Mouse (Mus musculus) neural tube, embryonic 13.5 days (tissue): ENCODE measurements around the gene Boc. TPM values are rescaled to one million over a fixed set of nuclear protein-coding genes. Genes with fewer than 3 reads are reported as not detected.
"Not testable (repeated sequence)": the region's sequence is repeated elsewhere in the genome, so short reads cannot be mapped to it uniquely, and the experiment has no call there.

Source experiments
- ATAC-seq: fragments of 200-750 bp; cut with Nextera tagmentation; 2 replicates; pipeline ENCODE4 v1.8.0; 2017; ENCODE audit warnings: low read depth, mild to moderate bottlenecking, moderate TSS enrichment, moderate library complexity
- H3K27ac ChIP-seq: fragments of 300-500 bp; sonication (generic); replicated peaks from 2 replicates; pipeline ENCODE4 v1.5.1; 2015; ENCODE audit warnings: moderate library complexity, mild to moderate bottlenecking, inconsistent platforms
- H3K27me3 ChIP-seq: fragments of 300-500 bp; sonication (generic); 2 replicates; pipeline ENCODE4 v1.6.1; 2015; ENCODE audit warnings: mild to moderate bottlenecking, inconsistent platforms
- H3K36me3 ChIP-seq: fragments of 300-500 bp; sonication (generic); 2 replicates; pipeline ENCODE4 v1.6.1; 2015; ENCODE audit warnings: mild to moderate bottlenecking, inconsistent platforms
- H3K4me1 ChIP-seq: fragments of 300-500 bp; sonication (generic); replicated peaks from 2 replicates; pipeline ENCODE4 v1.6.1; 2015; ENCODE audit warnings: inconsistent platforms
- H3K4me2 ChIP-seq: fragments of 300-500 bp; sonication (generic); 2 replicates; pipeline ENCODE4 v1.6.1; 2015; ENCODE audit warnings: inconsistent platforms, mild to moderate bottlenecking, moderate library complexity
- H3K4me3 ChIP-seq: fragments of 300-500 bp; sonication (generic); 2 replicates; pipeline ENCODE4 v1.5.1; 2015; ENCODE audit warnings: mild to moderate bottlenecking, inconsistent platforms
- H3K9ac ChIP-seq: fragments of 300-500 bp; sonication (generic); 2 replicates; pipeline ENCODE4 v1.6.1; 2015; ENCODE audit warnings: moderate library complexity, mild to moderate bottlenecking, inconsistent platforms
- H3K9me3 ChIP-seq: fragments of 300-500 bp; sonication (generic); 2 replicates; pipeline ENCODE4 v1.6.1; 2016; ENCODE audit warnings: inconsistent platforms
- WGBS: fragments of 180-500 bp; shearing (Covaris S2); methylation state at CpG from one replicate; pipeline ENCODE4 v1.1.7; 2015; 5-methylcytosine and 5-hydroxymethylcytosine counted together
- polyA plus RNA-seq: library from polyadenylated mRNA; unstranded; fragments of >200 nt; fragmentation: Nextera tagmentation; extraction: Ambion mirVana; gene quantifications from 2 replicates; pipeline ENCODE4 v1.2.1, GENCODE M21; 2015

The Boc gene
- polyA plus RNA-seq, 1 experiment from 2014 or later: 11.5 TPM

GRCm38 (mm10) chr16:44481599-44482593 is 76.8 kb downstream of the Boc start:
- H3K4me2 ChIP-seq: no peak overlapping the region
- peaks cover 10% of the 10 kb centered on the region; the same call in 1 of the 2 replicates for H3K4me1 ChIP-seq
- H3K9ac ChIP-seq: no peak overlapping the region
- peaks cover 4% of the 10 kb centered on the region; the same call in 1 of the 2 replicates for H3K36me3 ChIP-seq
- peak overlapping the region; percentile 46; the same call in 1 of the 2 replicates for H3K27ac ChIP-seq
- ATAC-seq: no peak
- no peak overlapping the region for H3K4me3 ChIP-seq
- no peaks in the 10 kb centered on the region for H3K9me3 ChIP-seq
- no peaks in the 10 kb centered on the region for H3K27me3 ChIP-seq
- WGBS: 43% methylated on average over 28 of the region's 28 CpGs

DNA sequence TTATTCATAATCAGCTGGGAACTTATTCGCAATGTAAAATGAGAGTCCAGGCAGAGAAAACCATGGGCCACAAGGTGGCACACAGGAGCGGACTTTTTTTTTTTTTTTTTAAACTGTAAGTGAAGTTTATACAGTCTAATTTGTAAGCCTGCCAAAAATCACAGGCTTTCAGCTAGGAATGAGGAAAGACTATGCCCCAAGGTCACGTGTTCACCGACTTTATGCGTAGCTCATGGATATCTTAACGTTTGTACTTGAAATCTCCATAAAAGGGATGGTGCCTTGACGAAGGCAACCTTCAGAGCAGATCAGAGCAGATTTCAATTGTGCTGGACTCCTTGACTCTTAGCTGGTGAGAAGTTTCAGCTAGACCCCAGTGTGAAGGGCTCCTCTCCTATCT is 78.1 kb downstream of the Boc start:
- Histone ChIP-seq H3K4me2 (no peak overlapping the region), H3K4me3 (no peak overlapping the region), H3K27me3 (no peaks in the 10 kb centered on the region), H3K4me1 (peaks cover 6% of the 10 kb centered on the region; the same call in 1 of the 2 replicates), H3K36me3 (peaks cover 4% of the 10 kb centered on the region; the same call in 1 of the 2 replicates), H3K9me3 (no peaks in the 10 kb centered on the region), H3K27ac (no peak overlapping the region), H3K9ac (no peak overlapping the region)
- WGBS: 70% methylated on average over 7 of the region's 7 CpGs
- no peak for ATAC-seq

DNA sequence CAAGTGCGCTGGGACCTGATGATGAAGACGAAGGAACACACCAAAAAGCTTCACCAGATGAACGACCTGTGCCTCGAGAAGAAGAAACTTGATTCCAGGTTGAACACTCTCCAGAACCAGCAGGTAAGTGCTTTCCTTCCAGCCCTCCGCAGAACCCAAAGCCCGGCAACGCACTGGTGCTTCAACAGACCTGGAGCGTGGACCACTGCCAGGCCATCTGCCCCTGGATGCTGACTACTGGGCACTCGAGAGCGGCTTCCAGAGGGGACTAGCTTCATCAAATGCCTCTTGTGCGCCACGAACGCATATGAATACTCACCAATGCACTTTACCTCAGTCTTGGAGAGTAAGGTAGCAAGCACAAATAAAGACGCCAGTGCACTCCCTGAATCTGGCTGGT is 78.8 kb downstream of the Boc start:
- Histone ChIP-seq H3K27ac (no peak overlapping the region), H3K9ac (no peak overlapping the region), H3K4me1 (peaks cover 6% of the 10 kb centered on the region; the same call in 1 of the 2 replicates), H3K4me3 (no peak overlapping the region), H3K9me3 (no peaks in the 10 kb centered on the region), H3K4me2 (no peak overlapping the region), H3K36me3 (peaks cover under 1% of the 10 kb centered on the region; the same call in 1 of the 2 replicates), H3K27me3 (no peaks in the 10 kb centered on the region)
- whole genome bisulfite sequencing: 92% methylated on average over 14 of the region's 14 CpGs
- ATAC-seq: no peak

DNA sequence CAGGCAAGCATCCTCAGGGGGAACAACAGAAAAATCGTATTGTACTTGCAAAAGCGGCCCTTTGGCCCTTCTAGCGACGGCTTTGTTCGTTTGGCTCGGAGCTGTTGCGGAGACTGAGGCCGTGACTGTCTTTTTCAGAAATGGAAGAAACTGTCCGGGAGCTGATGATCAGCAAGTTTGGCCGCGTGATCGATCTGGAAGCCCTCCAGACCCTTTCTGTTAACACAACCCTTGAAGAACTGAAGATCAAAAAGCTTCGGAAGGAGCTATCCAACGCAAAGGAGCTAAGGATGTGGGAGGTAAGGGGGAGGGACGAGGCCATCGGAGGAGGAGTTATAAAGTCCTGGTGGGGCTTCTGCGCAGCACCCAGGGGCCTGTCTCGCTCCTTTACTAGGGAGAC is 79.9 kb downstream of the Boc start:
- WGBS: 44% methylated on average over 18 of the region's 18 CpGs
- Histone ChIP-seq H3K27me3 (no peaks in the 10 kb centered on the region), H3K4me1 (peaks cover 6% of the 10 kb centered on the region; the same call in 1 of the 2 replicates), H3K9me3 (no peaks in the 10 kb centered on the region), H3K36me3 (no peaks in the 10 kb centered on the region), H3K9ac (no peak overlapping the region), H3K4me3 (no peak overlapping the region), H3K27ac (no peak overlapping the region), H3K4me2 (peak overlapping the region; percentile 11; the same call in 1 of the 2 replicates)
- ATAC-seq: no peak

DNA sequence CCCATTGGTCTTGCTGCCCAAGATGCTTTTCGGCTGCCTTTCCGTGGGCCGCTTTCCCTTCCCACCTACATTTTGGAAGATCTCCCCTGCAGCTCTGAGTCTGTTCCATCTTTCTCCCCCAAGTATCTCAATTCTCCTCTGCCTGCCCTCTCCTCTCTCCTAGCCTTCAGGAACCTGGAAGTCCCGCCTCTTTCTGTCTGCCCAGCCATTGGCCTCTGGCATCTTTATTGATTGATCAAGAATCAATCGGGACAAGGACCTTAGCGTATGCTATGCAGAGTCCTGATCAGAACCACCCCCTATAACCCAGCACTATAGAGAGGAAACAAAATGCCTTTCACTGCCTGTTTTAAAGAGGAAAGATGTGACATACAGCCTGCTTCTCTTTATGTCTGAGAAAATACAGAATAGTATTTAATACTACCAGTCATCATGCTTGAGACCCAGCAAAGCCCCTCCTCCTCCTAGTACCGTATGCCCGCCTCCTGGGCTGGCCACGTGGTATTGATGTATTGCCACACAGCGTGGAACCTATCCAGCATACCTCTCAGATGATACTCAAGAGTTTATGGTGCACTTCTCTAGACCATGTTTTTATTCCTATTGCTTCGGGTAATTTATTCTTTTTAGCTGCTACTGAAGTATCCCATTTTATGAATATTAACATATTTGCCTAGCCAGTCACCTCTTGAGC is 82.9 kb downstream of the Boc start:
- H3K27me3 ChIP-seq: no peaks in the 10 kb centered on the region
- H3K9me3 ChIP-seq: no peaks in the 10 kb centered on the region
- H3K9ac ChIP-seq: no peak overlapping the region
- no peaks in the 10 kb centered on the region for H3K4me1 ChIP-seq
- H3K27ac ChIP-seq: no peak overlapping the region
- H3K4me2 ChIP-seq: no peak overlapping the region
- H3K4me3 ChIP-seq: no peak overlapping the region
- 0 out of 2 replicates have a peak, but pooled peaks have one; percentile 36 for ATAC-seq
- WGBS: 91% methylated on average over 11 of the region's 11 CpGs
- no peaks in the 10 kb centered on the region for H3K36me3 ChIP-seq

DNA sequence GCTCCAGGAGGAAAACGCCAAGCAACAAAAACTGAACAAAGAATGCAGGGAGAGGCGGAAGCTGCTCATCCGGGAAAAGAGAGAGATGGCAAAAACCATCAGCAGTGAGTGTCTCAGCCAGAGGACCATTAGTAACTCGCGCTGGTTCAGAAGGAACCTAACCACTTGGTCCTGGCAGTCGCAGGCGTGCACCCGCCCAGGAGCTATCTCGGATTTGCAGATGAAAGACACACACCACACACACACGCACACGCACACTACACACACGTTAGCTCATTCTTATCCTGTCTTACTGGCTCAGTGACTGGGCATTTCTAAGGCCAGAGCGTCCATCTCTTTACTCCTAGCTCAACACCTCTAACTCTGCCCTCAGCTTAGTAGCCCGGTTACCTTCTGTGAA is 83.4 kb downstream of the Boc start:
- no peak overlapping the region for H3K9ac ChIP-seq
- 91% methylated on average over 14 of the region's 14 CpGs for WGBS
- no peaks in the 10 kb centered on the region for H3K27me3 ChIP-seq
- H3K4me2 ChIP-seq: no peak overlapping the region
- no peak overlapping the region for H3K4me3 ChIP-seq
- no peaks in the 10 kb centered on the region for H3K4me1 ChIP-seq
- no peaks in the 10 kb centered on the region for H3K9me3 ChIP-seq
- no peaks in the 10 kb centered on the region for H3K36me3 ChIP-seq
- ATAC-seq: no peak
- no peak overlapping the region for H3K27ac ChIP-seq

DNA sequence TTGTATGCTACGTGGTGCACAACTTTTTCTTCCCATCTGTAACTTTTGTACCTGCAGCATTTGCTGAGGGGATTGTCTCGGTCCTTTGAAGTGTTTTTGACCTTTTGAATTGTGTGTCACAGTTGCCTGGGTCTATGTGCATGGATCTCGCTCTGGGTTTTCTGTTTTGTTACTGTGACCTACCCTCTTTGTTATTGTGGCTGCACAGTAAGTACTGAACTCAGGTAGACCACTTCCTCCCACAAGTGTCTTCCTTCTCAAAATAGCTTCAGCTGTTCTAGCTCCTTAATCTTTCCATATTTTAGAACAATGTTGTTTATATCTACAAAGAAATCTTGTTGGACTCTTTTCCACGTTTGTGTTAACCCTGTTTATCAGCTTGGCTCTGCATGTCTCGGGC is 97.8 kb downstream of the Boc start:
- Histone ChIP-seq H3K4me2 (no peak overlapping the region), H3K9ac (no peak overlapping the region), H3K9me3 (no peaks in the 10 kb centered on the region), H3K27ac (no peak overlapping the region), H3K4me1 (no peaks in the 10 kb centered on the region), H3K27me3 (no peaks in the 10 kb centered on the region), H3K36me3 (no peaks in the 10 kb centered on the region), H3K4me3 (no peak overlapping the region)
- ATAC-seq: no peak
- 76% methylated on average over 5 of the region's 5 CpGs for WGBS

- Histone ChIP-seq H3K4me1 (no peaks in the 10 kb centered on the region), H3K4me3 (no peak overlapping the region), H3K27ac (no peak overlapping the region), H3K36me3 (no peaks in the 10 kb centered on the region), H3K9me3 (no peaks in the 10 kb centered on the region), H3K27me3 (no peaks in the 10 kb centered on the region), H3K9ac (no peak overlapping the region), H3K4me2 (no peak overlapping the region)
- WGBS: 92% methylated on average over 2 of the region's 2 CpGs
- ATAC-seq: no peak
Observed at GRCm38 (mm10) chr16:44458826-44459225, 99.9 kb downstream of the Boc start.

DNA sequence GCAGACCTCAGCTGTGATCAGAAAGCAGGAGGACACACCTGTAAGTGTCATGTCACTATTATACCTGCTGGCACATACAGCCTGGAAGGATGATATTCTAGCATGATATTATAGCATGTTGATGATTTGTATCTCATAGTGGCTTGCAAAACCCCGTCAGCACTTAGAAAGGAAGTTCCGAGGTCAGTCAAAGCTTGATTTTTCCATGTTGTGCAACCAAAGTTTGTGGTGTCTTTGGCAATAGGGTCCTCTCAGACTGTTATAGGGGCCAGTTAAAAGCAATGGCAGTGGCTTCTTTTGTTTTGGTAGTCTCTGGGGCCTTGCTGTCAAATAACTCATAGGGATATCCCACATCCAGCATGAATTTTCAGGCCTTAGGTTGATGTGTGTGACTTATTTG is 100.8 kb downstream of the Boc start:
- no peaks in the 10 kb centered on the region for H3K4me1 ChIP-seq
- H3K4me2 ChIP-seq: no peak overlapping the region
- H3K9ac ChIP-seq: no peak overlapping the region
- no peak for ATAC-seq
- no peaks in the 10 kb centered on the region for H3K36me3 ChIP-seq
- no peak overlapping the region for H3K27ac ChIP-seq
- H3K4me3 ChIP-seq: no peak overlapping the region
- WGBS: 93% methylated on average over 2 of the region's 2 CpGs
- no peaks in the 10 kb centered on the region for H3K9me3 ChIP-seq
- no peaks in the 10 kb centered on the region for H3K27me3 ChIP-seq

- not testable (repeated sequence) for H3K4me1 ChIP-seq, H3K27ac ChIP-seq, H3K4me2 ChIP-seq, H3K9me3 ChIP-seq, H3K27me3 ChIP-seq, H3K4me3 ChIP-seq, H3K9ac ChIP-seq, H3K36me3 ChIP-seq, ATAC-seq
- WGBS: 94% methylated on average over 15 of the region's 15 CpGs
Observed at GRCm38 (mm10) chr16:44441913-44442312, 116.8 kb downstream of the Boc start.

DNA sequence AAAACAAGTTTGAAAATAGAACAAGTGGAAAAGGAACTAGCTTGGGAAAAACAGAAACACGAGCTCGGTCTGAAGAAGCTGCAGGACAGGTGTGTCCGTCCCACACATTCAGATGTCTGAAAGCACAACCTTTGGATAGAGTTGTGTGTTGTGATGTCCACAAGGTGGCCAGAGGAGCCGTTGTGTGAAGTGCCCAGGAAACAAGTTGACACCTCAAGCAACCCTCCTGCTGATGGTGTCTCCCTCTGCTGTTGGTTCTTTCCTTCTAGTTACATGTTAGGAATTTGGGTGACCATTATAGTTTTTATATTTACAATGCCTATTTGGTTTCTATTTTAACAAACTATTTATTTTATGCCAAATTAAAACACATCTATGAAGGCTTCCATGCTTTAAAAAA is 123.2 kb downstream of the Boc start:
- 79% methylated on average over 4 of the region's 4 CpGs for WGBS
- Histone ChIP-seq H3K36me3 (no peaks in the 10 kb centered on the region), H3K27me3 (no peaks in the 10 kb centered on the region), H3K4me2 (no peak overlapping the region), H3K4me1 (no peaks in the 10 kb centered on the region), H3K27ac (no peak overlapping the region), H3K4me3 (no peak overlapping the region), H3K9me3 (no peaks in the 10 kb centered on the region), H3K9ac (no peak overlapping the region)
- no peak for ATAC-seq
